Mouse (Mus musculus) testis, postnatal 10 days (tissue): Measurements from ENCODE around the gene Rab4b.

ENCODE experiments used
- DNase-seq: peaks from one replicate; pipeline ENCODE4 v3.0.0; 2021; ENCODE audit warnings: low spot score

Gene Rab4b

GRCm38 (mm10) chr7:27159256-27159655 is 19.4 kb downstream of the Rab4b start:
- peak; percentile 40 for DNase-seq

GRCm38 (mm10) chr7:27158171-27158570 is 20.5 kb downstream of the Rab4b start:
- DNase-seq = no peak

- DNase-seq = no peak
Measured at GRCm38 (mm10) chr7:27156005-27156404, 22.7 kb downstream of the Rab4b start.

GRCm38 (mm10) chr7:27153205-27153764 is 25.4 kb downstream of the Rab4b start, which contains the start of gene Cyp2t4:
TSS of gene Cyp2t4 (plus strand) at chr7:27153714.
- no peak for DNase-seq

- no peak for DNase-seq
Measured at GRCm38 (mm10) chr7:27136410-27136996, 42.2 kb downstream of the Rab4b start.

GRCm38 (mm10) chr7:27133757-27134156 is 44.9 kb downstream of the Rab4b start:
- no peak for DNase-seq

- peak; percentile 80 for DNase-seq
Measured at GRCm38 (mm10) chr7:27133156-27133555, 45.5 kb downstream of the Rab4b start.

GRCm38 (mm10) chr7:27132588-27132987 is 46.1 kb downstream of the Rab4b start:
- DNase-seq = peak; percentile 87

- DNase-seq = no peak
Measured at GRCm38 (mm10) chr7:27131387-27131786, 47.3 kb downstream of the Rab4b start.

GRCm38 (mm10) chr7:27130521-27131370 is 48.0 kb downstream of the Rab4b start:
- no peak for DNase-seq

- DNase-seq = peak; percentile 42
Measured at GRCm38 (mm10) chr7:27129811-27130210, 48.9 kb downstream of the Rab4b start.

GRCm38 (mm10) chr7:27128946-27129345 is 49.8 kb downstream of the Rab4b start:
- DNase-seq = peak; percentile 35

GRCm38 (mm10) chr7:27128162-27128561 is 50.5 kb downstream of the Rab4b start:
- DNase-seq = peak; percentile 64

GRCm38 (mm10) chr7:27124969-27125368 is 53.7 kb downstream of the Rab4b start:
- no peak for DNase-seq

GRCm38 (mm10) chr7:27124305-27124832 is 54.3 kb downstream of the Rab4b start:
- no peak for DNase-seq

- no peak for DNase-seq
Measured at GRCm38 (mm10) chr7:27119676-27120075, 59.0 kb downstream of the Rab4b start, which contains the start of gene Cyp2f2. TSS of gene Cyp2f2 (plus strand) at chr7:27119909.
